Mouse (Mus musculus) intestine, embryonic 14.5 days (tissue): ENCODE measurements around the gene Zfp202. TPM values are rescaled to one million over a fixed set of nuclear protein-coding genes. Genes with fewer than 3 reads are reported as not detected.
"Not testable (repeated sequence)": the region's sequence is repeated elsewhere in the genome, so short reads cannot be mapped to it uniquely, and the experiment has no call there.

Source experiments
- ATAC-seq: fragments of 200-750 bp; cut with Nextera tagmentation; replicated peaks from 2 replicates; pipeline ENCODE4 v1.8.0; 2017; ENCODE audit warnings: low read depth, moderate number of reproducible peaks, moderate TSS enrichment, moderate library complexity; ENCODE audit not compliant: low FRiP score, low TSS enrichment
- DNase-seq: peaks from one replicate; pipeline ENCODE4 v3.0.0-alpha.2; 2018; ENCODE audit warnings: low spot score
- H3K27ac ChIP-seq: fragments of 300-500 bp; sonication (generic); 2 replicates; pipeline ENCODE4 v1.5.1; 2014; ENCODE audit warnings: low read depth, mild to moderate bottlenecking, control low read depth
- H3K27me3 ChIP-seq: fragments of 300-500 bp; sonication (generic); replicated peaks from 2 replicates; pipeline ENCODE4 v1.6.1; 2014; ENCODE audit warnings: low read length, control low read depth; ENCODE audit not compliant: control insufficient read depth, insufficient read depth
- H3K36me3 ChIP-seq: fragments of 300-500 bp; sonication (generic); 2 replicates; pipeline ENCODE4 v1.6.1; 2014; ENCODE audit warnings: low read length, control low read depth; ENCODE audit not compliant: control insufficient read depth, insufficient read depth
- H3K4me1 ChIP-seq: fragments of 300-500 bp; sonication (generic); replicated peaks from 2 replicates; pipeline ENCODE4 v1.6.1; 2014; ENCODE audit warnings: low read length, control low read depth, mixed read lengths; ENCODE audit not compliant: control insufficient read depth, insufficient read depth
- H3K4me2 ChIP-seq: fragments of 300-500 bp; sonication (generic); 2 replicates; pipeline ENCODE4 v1.6.1; 2014; ENCODE audit warnings: low read length
- H3K4me3 ChIP-seq: fragments of 300-500 bp; sonication (generic); 2 replicates; pipeline ENCODE4 v1.5.1; 2014; ENCODE audit warnings: low read depth, low read length, control low read depth, mixed read lengths
- H3K9ac ChIP-seq: fragments of 300-500 bp; sonication (generic); 2 replicates; pipeline ENCODE4 v1.6.1; 2014; ENCODE audit warnings: mild to moderate bottlenecking, low read length
- H3K9me3 ChIP-seq: fragments of 300-500 bp; sonication (generic); 2 replicates; pipeline ENCODE4 v1.6.1; 2016; ENCODE audit warnings: low read length, control low read depth; ENCODE audit not compliant: control insufficient read depth
- WGBS: fragments of 180-500 bp; shearing (Covaris S2); extraction: QIAGEN DNeasy Blood & Tissue Kit; methylation state at CpG from one replicate; pipeline ENCODE4 v1.1.7; 2014; 5-methylcytosine and 5-hydroxymethylcytosine counted together
- polyA plus RNA-seq: library from polyadenylated mRNA; unstranded; fragments of >200 nt; fragmentation: Nextera tagmentation; extraction: Ambion mirVana; gene quantifications from 2 replicates; pipeline ENCODE4 v1.2.1, GENCODE M21; 2014

Zfp202 gene
- 5.0 and 5.4 TPM in 2 replicates for polyA plus RNA-seq

- Histone ChIP-seq H3K9me3 (no peaks in the 10 kb centered on the region), H3K4me2 (peak within 1 kb of the TSS; percentile 88), H3K4me1 (peaks cover 10% of the 10 kb centered on the region), H3K27ac (peak within 1 kb of the TSS; percentile 73), H3K4me3 (peak within 1 kb of the TSS; percentile 73), H3K27me3 (no peaks in the 10 kb centered on the region), H3K9ac (peak within 1 kb of the TSS; percentile 78), H3K36me3 (no peaks in the 10 kb centered on the region)
- ATAC-seq (peak; percentile 96), DNase-seq (peak; percentile 88)
- under 1% methylated on average over 62 of the region's 63 CpGs for WGBS
Observed at GRCm38 (mm10) chr9:40192098-40193038, at the start of gene Zfp202. Zfp202 (plus strand) TSS chr9:40192316.

- Histone ChIP-seq H3K27me3 (no peaks in the 10 kb centered on the region), H3K4me3 (no peak overlapping the region), H3K4me2 (no peak overlapping the region), H3K9ac (no peak overlapping the region), H3K9me3 (no peaks in the 10 kb centered on the region), H3K27ac (no peak overlapping the region), H3K36me3 (no peaks in the 10 kb centered on the region), H3K4me1 (no peaks in the 10 kb centered on the region)
- no peak for DNase-seq
- ATAC-seq: no peak
- WGBS: 74% methylated on average over 4 of the region's 4 CpGs
Observed at GRCm38 (mm10) chr9:40155118-40155644, 36.9 kb upstream of the Zfp202 start.

- Histone ChIP-seq H3K27me3 (no peaks in the 10 kb centered on the region), H3K4me2 (no peak overlapping the region), H3K9ac (no peak overlapping the region), H3K36me3 (no peaks in the 10 kb centered on the region), H3K4me1 (no peaks in the 10 kb centered on the region), H3K4me3 (no peak overlapping the region), H3K27ac (no peak overlapping the region), H3K9me3 (no peaks in the 10 kb centered on the region)
- no peak for ATAC-seq
- WGBS: 98% methylated on average over 1 of the region's 1 CpGs
- no peak for DNase-seq
Observed at GRCm38 (mm10) chr9:40166446-40166845, 25.7 kb upstream of the Zfp202 start.

- Histone ChIP-seq H3K4me1 (no peaks in the 10 kb centered on the region), H3K4me2 (no peak overlapping the region), H3K4me3 (no peak overlapping the region), H3K9me3 (no peaks in the 10 kb centered on the region), H3K9ac (no peak overlapping the region), H3K27ac (no peak overlapping the region), H3K36me3 (no peaks in the 10 kb centered on the region), H3K27me3 (no peaks in the 10 kb centered on the region)
- DNase-seq (no peak), ATAC-seq (no peak)
- 81% methylated on average over 6 of the region's 6 CpGs for WGBS
Observed at GRCm38 (mm10) chr9:40177017-40177416, 15.1 kb upstream of the Zfp202 start.

GRCm38 (mm10) chr9:40180620-40181019 lies 11.5 kb upstream of the Zfp202 start, which contains the start of gene Olfr986:
Olfr986 (plus strand) TSS chr9:40180920.
- no peaks in the 10 kb centered on the region for H3K27me3 ChIP-seq
- no peak for DNase-seq
- H3K36me3 ChIP-seq: no peaks in the 10 kb centered on the region
- H3K9me3 ChIP-seq: no peaks in the 10 kb centered on the region
- H3K9ac ChIP-seq: no peak within 1 kb of the TSS
- 90% methylated on average over 5 of the region's 5 CpGs for WGBS
- H3K4me1 ChIP-seq: no peaks in the 10 kb centered on the region
- no peak for ATAC-seq
- no peak within 1 kb of the TSS for H3K4me2 ChIP-seq
- no peak within 1 kb of the TSS for H3K4me3 ChIP-seq
- H3K27ac ChIP-seq: no peak within 1 kb of the TSS

GRCm38 (mm10) chr9:40185166-40185565 lies 7.0 kb upstream of the Zfp202 start:
- not testable (repeated sequence) for DNase-seq, ATAC-seq, H3K27ac ChIP-seq, H3K9ac ChIP-seq, H3K4me1 ChIP-seq, H3K27me3 ChIP-seq, H3K4me3 ChIP-seq, H3K4me2 ChIP-seq, H3K9me3 ChIP-seq, H3K36me3 ChIP-seq
- 55% methylated on average over 2 of the region's 2 CpGs for WGBS

GRCm38 (mm10) chr9:40191086-40191876 lies 835 bp upstream of the Zfp202 start:
- Histone ChIP-seq H3K27me3 (no peaks in the 10 kb centered on the region), H3K4me3 (peak overlapping the region; percentile 73; the same call in 1 of the 2 replicates), H3K27ac (no peak overlapping the region), H3K36me3 (no peaks in the 10 kb centered on the region), H3K4me1 (peaks cover 10% of the 10 kb centered on the region), H3K4me2 (peak overlapping the region; percentile 88), H3K9ac (no peak overlapping the region), H3K9me3 (no peaks in the 10 kb centered on the region)
- DNase-seq (no peak), ATAC-seq (no peak)
- WGBS: 93% methylated on average over 8 of the region's 9 CpGs

GRCm38 (mm10) chr9:40195981-40196380 lies 3.9 kb downstream of the Zfp202 start:
- whole genome bisulfite sequencing: 94% methylated on average over 3 of the region's 3 CpGs
- no peak for ATAC-seq
- no peak for DNase-seq
- Histone ChIP-seq H3K9ac (no peak overlapping the region), H3K27ac (no peak overlapping the region), H3K4me2 (no peak overlapping the region), H3K36me3 (no peaks in the 10 kb centered on the region), H3K4me1 (peaks cover 10% of the 10 kb centered on the region), H3K4me3 (no peak overlapping the region), H3K9me3 (no peaks in the 10 kb centered on the region), H3K27me3 (no peaks in the 10 kb centered on the region)
